In the genomic region with DNA sequence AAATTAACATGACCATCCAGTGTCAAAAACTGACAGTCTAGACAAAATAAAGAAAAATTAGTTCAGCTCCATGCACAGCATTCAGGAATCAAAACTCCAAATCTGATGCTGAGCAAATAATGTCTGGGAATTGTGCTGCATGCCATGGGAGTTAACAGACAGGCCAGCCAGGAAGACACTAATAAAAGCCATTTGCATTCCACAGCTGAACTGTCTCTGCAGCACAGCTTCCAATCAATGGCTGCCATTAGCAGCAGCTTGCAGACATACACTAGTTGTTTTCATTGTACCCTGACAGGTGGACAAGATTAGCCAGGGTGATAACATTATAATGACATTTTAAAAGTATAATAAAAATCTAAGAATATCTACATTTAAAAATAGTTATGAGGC, we compare ENCODE assay signal across 12 mouse cellular contexts.
DNase-seq lines count a peak whose midpoint lies in the region; ATAC-seq and TF ChIP-seq lines count a peak whose summit lies in the region.
"Had no signal": no experiment of that assay in that cellular context is flagged by ENCODE, and none has a peak within 500 bp of the region (broad histone marks: within the 10 kb centered on the region; RNA-seq: fewer than 3 reads in every experiment).

No protein-coding gene starts in this region.

- H3K27ac ChIP-seq in midbrain, embryonic 11.5 days (ENCODE audit: low read depth, low read length): no peak overlapping the region
- no peak overlapping the region for H3K27ac ChIP-seq in midbrain, embryonic 10.5 days (replicated peaks)
- H3K27ac ChIP-seq in forebrain, embryonic 16.5 days (ENCODE audit: low read length): no peak overlapping the region
- H3K27ac ChIP-seq in midbrain, embryonic 13.5 days: peak overlapping the region; percentile 73
- H3K27ac ChIP-seq in heart, adult 2 months: no peak overlapping the region

- H3K9ac ChIP-seq in midbrain, embryonic 11.5 days (ENCODE audit: low read length): no peak overlapping the region
- no peak overlapping the region for H3K9ac ChIP-seq in forebrain, embryonic 16.5 days (replicated peaks; ENCODE audit: low read depth, low read length)
- H3K9ac ChIP-seq in midbrain, embryonic 13.5 days (replicated peaks): no peak overlapping the region; the same call in 1 of the 2 replicates
- no peak overlapping the region for H3K9ac ChIP-seq in heart, adult 2 months (ENCODE audit: low read depth, low read length)

- no peak for DNase-seq in midbrain, embryonic 11.5 days (ENCODE audit: low spot score, missing footprints)
- no peak for DNase-seq in midbrain, embryonic 10.5 days (ENCODE audit: low spot score)
- DNase-seq in thymus, postnatal 14 days: no peak
- DNase-seq in kidney, adult 9 months: no peak
- no peak for DNase-seq in heart, adult 2 months
- DNase-seq: heart, adult 11 months; heart, postnatal 4 days; kidney, postnatal 36 days; lung, adult 18-20 months; thymus, postnatal 25 days had no signal

- H3K4me3 ChIP-seq in midbrain, embryonic 11.5 days (ENCODE audit: low read depth, low read length): no peak overlapping the region
- no peak overlapping the region for H3K4me3 ChIP-seq in midbrain, embryonic 10.5 days
- H3K4me3 ChIP-seq in forebrain, embryonic 16.5 days (replicated peaks; ENCODE audit: low read length): no peak overlapping the region
- H3K4me3 ChIP-seq in midbrain, embryonic 13.5 days (replicated peaks): no peak overlapping the region
- H3K4me3 ChIP-seq in heart, adult 2 months: no peak overlapping the region

- no peak for TF ChIP-seq CTCF in heart, adult 2 months (IDR thresholded peaks at IDR 0.05)

- ATAC-seq in midbrain, embryonic 11.5 days (ENCODE audit: low FRiP score): peak; percentile 84
- ATAC-seq in forebrain, embryonic 16.5 days: peak; percentile 72
- ATAC-seq in midbrain, embryonic 13.5 days: peak; percentile 88

- no peak for TF ChIP-seq POLR2A in heart, adult 2 months (IDR thresholded peaks at IDR 0.05; ENCODE audit: insufficient read depth, low read depth, low read length)

- no peaks in the 10 kb centered on the region for H3K36me3 ChIP-seq in midbrain, embryonic 11.5 days (ENCODE audit: control insufficient read depth, insufficient read depth, low read length)
- no peaks in the 10 kb centered on the region for H3K36me3 ChIP-seq in midbrain, embryonic 10.5 days
- H3K36me3 ChIP-seq in forebrain, embryonic 16.5 days (ENCODE audit: control insufficient read depth, insufficient read depth): no peaks in the 10 kb centered on the region
- H3K36me3 ChIP-seq in midbrain, embryonic 13.5 days: no peaks in the 10 kb centered on the region
- H3K36me3 ChIP-seq in heart, adult 2 months (ENCODE audit: control insufficient read depth, insufficient read depth, low read length): no peaks in the 10 kb centered on the region

- no peaks in the 10 kb centered on the region for H3K27me3 ChIP-seq in midbrain, embryonic 11.5 days (ENCODE audit: control insufficient read depth, insufficient read depth, low read length)
- H3K27me3 ChIP-seq in midbrain, embryonic 10.5 days (ENCODE audit: low read depth, poor library complexity, severe bottlenecking): no peaks in the 10 kb centered on the region
- H3K27me3 ChIP-seq in forebrain, embryonic 16.5 days (replicated peaks; ENCODE audit: control insufficient read depth, insufficient read depth, low read length): no peaks in the 10 kb centered on the region
- no peaks in the 10 kb centered on the region for H3K27me3 ChIP-seq in midbrain, embryonic 13.5 days
- H3K27me3 ChIP-seq in heart, adult 2 months (ENCODE audit: control insufficient read depth, insufficient read depth, low read length): no peaks in the 10 kb centered on the region

- TF ChIP-seq EP300 in heart, adult 2 months (IDR thresholded peaks at IDR 0.05; ENCODE audit: insufficient read depth, low read depth, low read length): no peak

- H3K4me1 ChIP-seq in midbrain, embryonic 11.5 days (ENCODE audit: control insufficient read depth, insufficient read depth, low read length): peaks cover 3% of the 10 kb centered on the region; the same call in 1 of the 2 replicates
- peaks cover 9% of the 10 kb centered on the region for H3K4me1 ChIP-seq in midbrain, embryonic 10.5 days
- H3K4me1 ChIP-seq in forebrain, embryonic 16.5 days (replicated peaks; ENCODE audit: control insufficient read depth, insufficient read depth, low read length): peaks cover 2% of the 10 kb centered on the region; the same call in 1 of the 2 replicates
- peaks cover 12% of the 10 kb centered on the region for H3K4me1 ChIP-seq in midbrain, embryonic 13.5 days (replicated peaks)
- H3K4me1 ChIP-seq in heart, adult 2 months (ENCODE audit: control insufficient read depth, insufficient read depth, low read length): no peaks in the 10 kb centered on the region

- H3K79me2 ChIP-seq in heart, adult 2 months (replicated peaks; ENCODE audit: control insufficient read depth, insufficient read depth, low read length): no peaks in the 10 kb centered on the region

- H3K4me2 ChIP-seq in midbrain, embryonic 11.5 days: no peak overlapping the region
- no peak overlapping the region for H3K4me2 ChIP-seq in forebrain, embryonic 16.5 days (ENCODE audit: low read length)
- H3K4me2 ChIP-seq in midbrain, embryonic 13.5 days (replicated peaks): no peak overlapping the region

- intact Hi-C loops in heart, adult 2 months (cut with DNase I): no loop called here

- H3K9me3 ChIP-seq in midbrain, embryonic 11.5 days (ENCODE audit: control insufficient read depth, low read length): no peaks in the 10 kb centered on the region
- H3K9me3 ChIP-seq in midbrain, embryonic 10.5 days (replicated peaks): no peaks in the 10 kb centered on the region
- no peaks in the 10 kb centered on the region for H3K9me3 ChIP-seq in forebrain, embryonic 16.5 days (ENCODE audit: control insufficient read depth, low read length)
- no peaks in the 10 kb centered on the region for H3K9me3 ChIP-seq in midbrain, embryonic 13.5 days
